ENCODE assay signal across 8 mouse cellular contexts in the genomic region with DNA sequence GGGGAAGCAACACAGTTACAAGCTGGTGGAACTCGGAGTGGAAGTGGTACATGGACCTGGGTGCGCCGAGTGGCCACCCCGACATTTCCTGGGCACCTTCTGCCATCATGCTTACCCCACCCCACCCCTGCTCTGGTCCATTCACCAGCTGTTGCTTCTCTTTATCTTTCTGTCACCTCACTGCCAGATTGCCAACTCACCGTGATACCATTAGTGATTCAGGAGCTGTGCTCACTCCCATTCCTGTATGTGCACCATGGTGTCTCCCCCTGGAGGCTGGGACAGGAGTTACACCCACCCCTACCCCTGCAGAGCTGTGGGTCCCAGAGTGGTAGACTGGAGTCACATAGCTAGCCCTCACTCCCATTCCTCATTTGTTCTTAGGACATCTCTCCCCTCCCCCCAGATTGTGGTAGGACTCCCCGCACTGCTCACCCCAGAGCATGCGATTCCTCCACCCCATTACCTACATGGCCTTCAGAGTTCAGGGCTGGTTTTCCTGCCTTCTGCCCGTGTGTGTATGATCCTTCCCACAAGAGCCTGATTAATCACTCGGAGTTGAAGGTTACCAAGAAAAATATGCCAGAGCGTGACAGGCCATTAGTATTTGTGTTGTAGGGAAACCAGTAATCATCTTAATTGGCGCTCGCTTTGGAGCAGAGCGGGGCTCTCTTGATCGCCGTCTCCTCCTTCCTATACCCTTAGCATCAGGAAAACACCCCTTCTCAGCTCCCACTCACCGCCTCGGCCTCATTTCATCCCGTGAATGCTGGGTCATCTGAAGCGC. TPM values are rescaled to one million over a fixed set of nuclear protein-coding genes. Genes with fewer than 3 reads are reported as not detected.
A peak's percentile ranks its signal among the peaks of the same experiment; 100 is the strongest.
DNase-seq lines count a peak whose midpoint lies in the region; ATAC-seq and TF ChIP-seq lines count a peak whose summit lies in the region.

No protein-coding gene starts in this region.

- no peak for ATAC-seq in neural tube, embryonic 15.5 days (ENCODE audit: low FRiP score)
- 0 out of 2 replicates have a peak, but pooled peaks have one; percentile 41 for ATAC-seq in monocyte, adult 5-6 weeks (replicated peaks; ENCODE audit: insufficient number of reproducible peaks, low FRiP score, low TSS enrichment, poor library complexity, severe bottlenecking)

- no peak overlapping the region for H3K9ac ChIP-seq in neural tube, embryonic 15.5 days (replicated peaks)

- H3K27me3 ChIP-seq in cerebellum, adult 2 months (ENCODE audit: control insufficient read depth, insufficient read depth, low read length) = no peaks in the 10 kb centered on the region; the same call in 1 of the 2 replicates
- no peaks in the 10 kb centered on the region for H3K27me3 ChIP-seq in neural tube, embryonic 15.5 days (replicated peaks)

- no peaks in the 10 kb centered on the region for H3K4me1 ChIP-seq in cerebellum, adult 2 months (ENCODE audit: control insufficient read depth, insufficient read depth, low read length)
- peaks cover 5% of the 10 kb centered on the region; the same call in 1 of the 2 replicates for H3K4me1 ChIP-seq in neural tube, embryonic 15.5 days

- H3K36me3 ChIP-seq in neural tube, embryonic 15.5 days = no peaks in the 10 kb centered on the region

- no peaks in the 10 kb centered on the region for H3K9me3 ChIP-seq in neural tube, embryonic 15.5 days (replicated peaks)

- DNase-seq in cerebellum, adult 2 months = peak in 1 of 2 experiments; percentile 12
- DNase-seq in cerebellum, adult 9-10 months = no peak
- peak; percentile 45 for DNase-seq in neural tube, embryonic 10.5 days (ENCODE audit: extremely low spot score, low spot score)
- DNase-seq in c-Kit-positive CD71-negative TER-119-negative erythroid progenitor cells, embryonic 14.5 days (ENCODE audit: low read depth) = peak; percentile 23
- peak; percentile 42 for DNase-seq in kidney, postnatal 10 days
- DNase-seq in left cerebral cortex, postnatal 36 days (ENCODE audit: low spot score in 2 of 2) = no peak

- H3K4me2 ChIP-seq in neural tube, embryonic 15.5 days = no peak overlapping the region

- peak; percentile 41; the same call in 1 of the 2 replicates for TF ChIP-seq CTCF in cerebellum, adult 2 months (IDR thresholded peaks at IDR 0.05; ENCODE audit: borderline replicate concordance, insufficient read depth, low read depth, low read length)

- no peak overlapping the region for H3K4me3 ChIP-seq in cerebellum, adult 2 months (replicated peaks; ENCODE audit: insufficient read depth, low read depth, low read length)
- H3K4me3 ChIP-seq in neural tube, embryonic 15.5 days (replicated peaks) = no peak overlapping the region

- WGBS in cerebellum, adult 2 months = 79% methylated on average over 19 of the region's 19 CpGs
- WGBS in neural tube, embryonic 15.5 days = 89% methylated on average over 19 of the region's 19 CpGs

- TF ChIP-seq POLR2A in cerebellum, adult 2 months (IDR thresholded peaks at IDR 0.05; ENCODE audit: borderline replicate concordance, insufficient read depth, low read length) = no peak

- H3K27ac ChIP-seq in cerebellum, adult 2 months (ENCODE audit: insufficient read depth, low read length) = no peak overlapping the region
- H3K27ac ChIP-seq in neural tube, embryonic 15.5 days (replicated peaks) = no peak overlapping the region

- intact Hi-C loops in left cerebral cortex, postnatal 36 days (cut with DNase I) = no loop called here

RNA-seq across cellular contexts. Expression of gene Sap30l, which starts 54.0 kb away (rescaled TPM):
- 39.7 and 42.6 TPM in 2 replicates for polyA plus RNA-seq in cerebellum, adult 2 months (2012; rRNA removed)
- polyA plus RNA-seq in neural tube, embryonic 15.5 days (2015; fragmentation: Nextera tagmentation; extraction: Ambion mirVana) = 9.7 and 12.4 TPM in 2 replicates
- 24.3 to 39.7 TPM (median 38.7 TPM) in 3 replicates for total RNA-seq in monocyte, adult 5-6 weeks (2017)
- total RNA-seq in left cerebral cortex, postnatal 36 days (2021) = 10 to 100 TPM; 49.3 to 58.2 TPM

Comparison
In these comparisons a context has a peak if more than half of its experiments do, and no peak if none do; other contexts are left out.
1. DNase-seq: peak in neural tube, embryonic 10.5 days (single experiment), c-Kit-positive CD71-negative TER-119-negative erythroid progenitor cells, embryonic 14.5 days (single experiment) and kidney, postnatal 10 days (single experiment); none in cerebellum, adult 9-10 months (single experiment) and left cerebral cortex, postnatal 36 days (0 of 2).